In genomic region chr10:61123276-61123913, GRCm38 (mm10) we compare ENCODE assay signal across 27 mouse cellular contexts. TPM values are rescaled to one million over a fixed set of nuclear protein-coding genes. Genes with fewer than 3 reads are reported as not detected.
A peak's percentile ranks its signal among the peaks of the same experiment; 100 is the strongest.
DNase-seq lines count a peak whose midpoint lies in the region; ATAC-seq lines count a peak whose summit lies in the region.
"Had no signal": no experiment of that assay in that cellular context is flagged by ENCODE, and none has a peak within 500 bp of the region (broad histone marks: within the 10 kb centered on the region; RNA-seq: fewer than 3 reads in every experiment).

No protein-coding gene starts in this region.

- H3K4me3 ChIP-seq in erythroblast, embryonic 14.5 days (replicated peaks) = peak overlapping the region; percentile 53
- no peak overlapping the region for H3K4me3 ChIP-seq in liver, embryonic 11.5 days (ENCODE audit: low read depth, low read length)
- H3K4me3 ChIP-seq: embryonic facial prominence, embryonic 15.5 days; heart, embryonic 10.5 days; hindbrain, embryonic 10.5 days; limb, embryonic 10.5 days; lung, embryonic 15.5 days; midbrain, embryonic 13.5 days; myocyte; neural tube, embryonic 15.5 days had no signal

- H3K27ac ChIP-seq in liver, embryonic 11.5 days (ENCODE audit: low read depth, low read length) = peak overlapping the region; percentile 44
- H3K27ac ChIP-seq: embryonic facial prominence, embryonic 15.5 days; heart, embryonic 10.5 days; hindbrain, embryonic 10.5 days; hindbrain, postnatal 0 days; limb, embryonic 10.5 days; lung, embryonic 15.5 days; midbrain, embryonic 13.5 days; neural tube, embryonic 15.5 days had no signal

- DNase-seq in c-Kit-negative CD71-positive TER-119-positive erythroid progenitor cells, embryonic 14.5 days (ENCODE audit: low read depth, low spot score) = peak; percentile 59
- DNase-seq in liver, embryonic 11.5 days (ENCODE audit: low spot score) = no peak
- no peak for DNase-seq in kidney, postnatal 14 days
- no peak for DNase-seq in adrenal gland, adult 18-20 months (ENCODE audit: low spot score in 2 of 2)
- DNase-seq in spleen, adult 18-20 months = no peak
- DNase-seq: adrenal gland, adult 8-10 months; cerebellum, adult 18-20 months; cerebellum, postnatal 36 days; kidney, adult 2 months; kidney, postnatal 25 days; lung, postnatal 4 days had no signal

- H3K4me1 ChIP-seq in erythroblast, embryonic 14.5 days (ENCODE audit: control insufficient read depth) = peaks cover 85% of the 10 kb centered on the region
- peaks cover 11% of the 10 kb centered on the region for H3K4me1 ChIP-seq in liver, embryonic 11.5 days (replicated peaks; ENCODE audit: control insufficient read depth, insufficient read depth, low read length)
- H3K4me1 ChIP-seq: embryonic facial prominence, embryonic 15.5 days; heart, embryonic 10.5 days; hindbrain, embryonic 10.5 days; limb, embryonic 10.5 days; lung, embryonic 15.5 days; midbrain, embryonic 13.5 days; neural tube, embryonic 15.5 days had no signal

- H3K9ac ChIP-seq in liver, embryonic 11.5 days (ENCODE audit: low read depth, low read length) = no peak overlapping the region
- H3K9ac ChIP-seq: embryonic facial prominence, embryonic 15.5 days; lung, embryonic 15.5 days; midbrain, embryonic 13.5 days; neural tube, embryonic 15.5 days had no signal

- 52% methylated on average over 3 of the region's 3 CpGs for WGBS in liver, embryonic 11.5 days

- no peaks in the 10 kb centered on the region for H3K27me3 ChIP-seq in erythroblast, embryonic 14.5 days (ENCODE audit: control insufficient read depth)
- H3K27me3 ChIP-seq in liver, embryonic 11.5 days (replicated peaks; ENCODE audit: control insufficient read depth, insufficient read depth, low read length) = no peaks in the 10 kb centered on the region
- H3K27me3 ChIP-seq: embryonic facial prominence, embryonic 15.5 days; lung, embryonic 15.5 days; midbrain, embryonic 13.5 days; neural tube, embryonic 15.5 days had no signal

- peaks cover 2% of the 10 kb centered on the region; the same call in 1 of the 2 replicates for H3K9me3 ChIP-seq in erythroblast, embryonic 14.5 days (ENCODE audit: control insufficient read depth, low read length)
- H3K9me3 ChIP-seq in liver, embryonic 11.5 days (ENCODE audit: control insufficient read depth, low read length) = no peaks in the 10 kb centered on the region
- H3K9me3 ChIP-seq: embryonic facial prominence, embryonic 15.5 days; heart, embryonic 10.5 days; hindbrain, embryonic 10.5 days; limb, embryonic 10.5 days; lung, embryonic 15.5 days; midbrain, embryonic 13.5 days; neural tube, embryonic 15.5 days had no signal

- ATAC-seq in liver, embryonic 11.5 days (replicated peaks; ENCODE audit: low FRiP score) = peak; percentile 97
- ATAC-seq in megakaryocyte progenitor cell, adult 5-6 weeks (replicated peaks; ENCODE audit: poor library complexity) = peak; percentile 80
- ATAC-seq: forebrain, embryonic 14.5 days; hindbrain, postnatal 0 days; midbrain, embryonic 13.5 days had no signal

- H3K4me2 ChIP-seq in liver, embryonic 11.5 days = peak overlapping the region; percentile 26
- H3K4me2 ChIP-seq: embryonic facial prominence, embryonic 15.5 days; lung, embryonic 15.5 days; midbrain, embryonic 13.5 days; neural tube, embryonic 15.5 days had no signal

- peaks cover 40% of the 10 kb centered on the region for H3K36me3 ChIP-seq in erythroblast, embryonic 14.5 days (ENCODE audit: control insufficient read depth)
- no peaks in the 10 kb centered on the region for H3K36me3 ChIP-seq in liver, embryonic 11.5 days (ENCODE audit: control insufficient read depth, insufficient read depth, low read length)

RNA-seq across cellular contexts. Expression of gene Sgpl1, which starts 24.1 kb away (rescaled TPM):
- polyA plus RNA-seq in erythroblast, embryonic 14.5 days (2012) = 0.09 and 0.60 TPM in 2 replicates
- 32.0 and 32.1 TPM in 2 replicates for polyA plus RNA-seq in liver, embryonic 11.5 days (2014; fragmentation: Nextera tagmentation; extraction: Ambion mirVana)
- total RNA-seq in megakaryocyte progenitor cell, adult 5-6 weeks (2015) = 29.0 and 31.6 TPM in 2 replicates
- total RNA-seq in megakaryocyte progenitor cell, adult 5-6 weeks (2017) = 23.3 and 24.6 TPM in 2 replicates
- total RNA-seq in adrenal gland, adult 18-20 months (2021) = 10 to 100 TPM; 73.9 to 83.4 TPM

RNA-seq across cellular contexts. Expression of gene Pcbd1, which starts 34.3 kb away (rescaled TPM):
- polyA plus RNA-seq in erythroblast, embryonic 14.5 days (2012) = 0.41 and 0.45 TPM in 2 replicates
- 130 and 137 TPM in 2 replicates for polyA plus RNA-seq in liver, embryonic 11.5 days (2014; fragmentation: Nextera tagmentation; extraction: Ambion mirVana)
- total RNA-seq in megakaryocyte progenitor cell, adult 5-6 weeks (2015) = 9.6 and 15.8 TPM in 2 replicates
- total RNA-seq in megakaryocyte progenitor cell, adult 5-6 weeks (2017) = 8.9 and 11.0 TPM in 2 replicates
- 10 to 100 TPM; 17.1 to 23.6 TPM for total RNA-seq in adrenal gland, adult 18-20 months (2021)

RNA-seq across cellular contexts. Expression of gene Tbata, which starts 48.4 kb away (rescaled TPM):
- polyA plus RNA-seq in erythroblast, embryonic 14.5 days (2012) = not detected in 2 replicates
- polyA plus RNA-seq in liver, embryonic 11.5 days (2014; fragmentation: Nextera tagmentation; extraction: Ambion mirVana) = not detected in 2 replicates
- total RNA-seq in megakaryocyte progenitor cell, adult 5-6 weeks (2015) = not detected in 2 replicates
- not detected in 2 replicates for total RNA-seq in megakaryocyte progenitor cell, adult 5-6 weeks (2017)
- not detected for total RNA-seq in adrenal gland, adult 18-20 months (2021)
- total RNA-seq: adrenal gland, adult 8-10 months; gastrocnemius, postnatal 4 days had no signal
- polyA plus RNA-seq: C2C12; heart, embryonic 10.5 days; limb, embryonic 10.5 days; myocyte; neural tube, embryonic 15.5 days; spleen, adult 2 months; stomach, embryonic 16.5 days had no signal
